Mouse (Mus musculus): ENCODE results near the gene Sel1l2. TPM values are rescaled to one million over a fixed set of nuclear protein-coding genes. Genes with fewer than 3 reads are reported as not detected.

Gene Sel1l2
- not detected for total RNA-seq (2021)
- long read RNA-seq, result 0 reads

DNA sequence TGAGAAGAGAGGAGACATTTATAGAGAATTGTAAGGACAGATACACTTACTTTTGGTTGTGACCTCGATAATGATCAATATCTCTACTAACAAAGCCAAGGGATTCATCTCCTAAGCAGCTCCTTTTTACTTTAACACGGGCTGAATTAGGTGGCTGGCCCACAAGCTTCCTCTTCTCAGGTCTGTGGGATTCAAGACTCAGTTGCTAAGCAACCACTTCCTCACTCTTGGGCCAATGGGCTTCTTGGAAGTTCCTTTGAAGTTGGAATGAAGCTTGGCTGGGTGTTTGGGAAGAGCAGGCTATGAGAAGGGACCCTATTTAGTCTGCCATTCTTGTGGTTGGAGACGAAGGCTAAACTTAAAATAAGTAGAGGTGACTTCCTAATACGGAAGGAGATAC, at the start of gene Sel1l2:
Sel1l2 (minus strand) TSS at position 182 of the 400 bp plus-strand sequence.
- DNase-seq (ENCODE audit: low spot score in 2 of 2), result no peak

DNA sequence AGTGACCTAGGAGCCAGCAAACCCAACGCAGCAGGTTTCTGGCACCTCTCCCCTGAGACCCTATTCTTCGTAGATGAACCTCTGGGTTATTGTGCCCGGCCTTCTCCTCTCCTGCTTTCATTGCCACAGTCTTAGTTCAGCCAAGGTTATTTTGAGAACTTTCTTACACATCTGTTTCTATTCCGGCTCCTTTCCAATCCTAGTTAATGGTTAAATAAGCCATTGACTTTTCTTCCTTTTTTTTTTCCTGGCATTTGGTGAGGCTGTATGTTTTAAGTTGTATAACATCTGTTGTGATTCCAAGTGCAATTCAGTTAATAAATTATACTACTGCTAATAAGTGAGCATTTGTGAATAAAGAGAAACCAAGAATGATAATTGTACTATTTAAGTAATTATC, 49.6 kb upstream of the Sel1l2 start:
- DNase-seq (ENCODE audit: low spot score in 2 of 2), result no peak

DNA sequence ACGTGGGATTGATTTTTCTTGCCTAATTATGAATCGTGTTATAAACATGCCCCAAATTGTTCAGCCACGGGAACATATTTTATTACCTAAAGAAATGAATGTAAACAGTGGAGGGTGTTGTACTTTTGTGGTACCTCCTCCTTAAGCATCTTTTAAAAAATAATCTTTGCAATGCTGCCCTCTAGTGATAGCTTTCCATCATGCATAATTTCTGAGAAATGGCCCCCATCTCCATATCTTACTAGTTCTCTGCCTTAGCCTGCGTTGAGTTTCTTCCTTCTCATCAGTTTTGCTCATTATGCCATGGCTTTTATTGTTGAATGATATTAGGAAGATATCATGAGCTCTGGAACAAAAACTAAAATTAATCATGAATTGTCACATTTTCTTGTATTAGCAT, 37.8 kb upstream of the Sel1l2 start:
- peak; percentile 6 to 15 for DNase-seq (ENCODE audit: low spot score in 2 of 2)

DNA sequence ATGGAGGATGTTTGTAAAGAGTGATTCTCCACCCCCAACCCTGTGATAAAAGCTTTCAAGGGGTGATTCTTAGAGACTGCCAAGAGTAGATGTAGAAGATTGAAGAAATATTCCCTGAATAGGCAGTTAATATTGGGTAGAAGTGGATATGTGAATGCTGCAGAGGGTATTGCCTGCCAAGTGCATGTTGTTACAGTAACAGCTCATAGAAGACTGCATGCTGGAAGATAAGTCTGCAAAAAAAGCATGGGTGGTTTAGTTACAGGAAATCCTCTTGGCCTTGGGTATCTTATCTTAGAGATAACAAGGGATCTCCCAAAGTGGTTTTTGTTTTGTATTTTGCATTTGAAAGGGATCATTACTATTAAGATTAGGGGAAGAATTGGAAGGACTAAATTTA, 36.3 kb upstream of the Sel1l2 start:
- no peak for DNase-seq (ENCODE audit: low spot score in 2 of 2)

DNA sequence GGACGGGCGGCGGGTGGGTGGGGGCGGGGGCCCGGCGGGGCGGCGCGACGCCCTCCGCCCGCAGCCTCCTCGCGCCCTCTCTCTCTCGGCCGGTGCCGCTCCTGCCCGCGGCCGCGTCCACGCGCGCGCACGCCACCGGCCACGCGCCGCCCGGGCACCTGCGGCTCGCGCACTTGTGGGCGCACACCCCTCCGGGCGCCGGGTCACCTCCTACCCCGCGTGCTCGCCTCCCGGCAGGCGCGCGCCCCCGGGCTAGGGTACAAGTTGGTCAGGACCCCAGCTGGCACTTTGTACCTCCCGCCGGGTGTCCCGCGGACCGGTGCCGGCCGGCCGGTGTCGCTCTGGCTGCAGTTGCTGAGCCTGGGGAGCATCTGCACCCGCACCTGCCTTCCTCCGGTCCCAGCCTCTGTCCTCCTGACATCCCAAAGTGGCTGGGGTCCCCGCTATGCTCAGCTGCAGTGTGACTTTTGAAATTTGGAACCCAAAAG, 6.3 kb upstream of the Sel1l2 start:
- peak; percentile 28 to 45 for DNase-seq (ENCODE audit: low spot score in 2 of 2)

DNA sequence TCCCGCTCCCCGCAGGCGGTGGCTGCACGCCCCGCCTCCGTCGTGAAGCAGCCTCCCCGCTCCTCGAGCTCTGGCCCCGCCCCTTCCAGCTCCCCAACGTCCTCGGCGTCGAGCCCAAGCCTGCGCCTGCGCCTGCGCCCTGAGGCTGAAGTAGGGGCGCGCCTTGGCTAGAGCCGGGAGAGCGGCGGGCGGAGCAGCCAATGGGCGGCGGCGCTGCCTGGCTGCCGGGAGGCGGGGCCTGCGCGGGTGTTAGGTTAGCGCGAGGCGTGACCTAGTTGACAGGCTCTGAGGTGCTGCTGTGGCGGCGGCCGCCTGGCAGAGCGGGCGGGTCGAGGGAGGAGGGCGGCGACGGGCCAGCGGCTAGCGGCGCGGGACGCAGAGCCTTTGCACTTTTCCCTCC, 5.7 kb upstream of the Sel1l2 start, which contains the start of gene Macrod2:
Macrod2 (plus strand) TSS at position 131 of the 400 bp plus-strand sequence.
- DNase-seq (ENCODE audit: low spot score in 2 of 2), result peak; percentile 98 to 99

DNA sequence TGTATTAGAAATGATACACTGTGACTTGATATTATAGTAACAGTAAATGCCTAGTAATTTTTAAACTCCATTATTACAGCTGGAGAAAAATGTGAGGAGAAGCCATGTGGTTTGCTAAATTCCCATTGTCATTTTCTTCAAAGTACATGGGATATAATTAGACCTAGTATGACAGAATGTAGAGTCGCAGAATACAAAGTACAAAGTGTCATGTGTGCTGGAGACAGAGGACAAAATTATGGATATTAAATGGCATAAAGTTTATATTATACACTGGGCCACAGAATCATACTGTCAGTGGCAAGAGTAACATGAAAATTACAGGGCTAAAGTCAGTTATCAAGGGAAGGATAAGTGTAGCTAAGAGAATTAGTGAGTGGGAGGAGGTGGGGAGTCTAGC, 24.7 kb downstream of the Sel1l2 start:
- DNase-seq (ENCODE audit: low spot score in 2 of 2), result no peak

DNA sequence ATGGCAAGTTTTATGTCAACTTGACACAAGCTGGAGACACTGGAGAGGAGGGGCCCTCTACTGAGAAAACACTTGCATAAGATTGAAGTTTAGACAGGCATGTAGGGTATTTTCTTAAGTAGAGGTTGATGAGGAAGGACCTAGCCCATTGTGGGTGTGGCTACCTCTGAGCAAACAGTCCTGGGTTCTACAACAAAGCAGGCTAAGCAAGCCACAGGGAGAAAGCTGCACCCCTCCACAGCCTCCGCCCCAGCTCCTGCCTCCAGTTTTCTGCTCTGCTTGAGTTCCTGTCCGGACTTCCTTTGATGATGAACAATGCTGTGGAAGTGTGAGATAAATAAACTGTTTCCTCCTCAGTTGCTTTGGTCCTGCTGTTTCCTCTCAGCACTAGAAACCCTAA, 29.6 kb downstream of the Sel1l2 start:
- no peak for DNase-seq (ENCODE audit: low spot score in 2 of 2)

DNA sequence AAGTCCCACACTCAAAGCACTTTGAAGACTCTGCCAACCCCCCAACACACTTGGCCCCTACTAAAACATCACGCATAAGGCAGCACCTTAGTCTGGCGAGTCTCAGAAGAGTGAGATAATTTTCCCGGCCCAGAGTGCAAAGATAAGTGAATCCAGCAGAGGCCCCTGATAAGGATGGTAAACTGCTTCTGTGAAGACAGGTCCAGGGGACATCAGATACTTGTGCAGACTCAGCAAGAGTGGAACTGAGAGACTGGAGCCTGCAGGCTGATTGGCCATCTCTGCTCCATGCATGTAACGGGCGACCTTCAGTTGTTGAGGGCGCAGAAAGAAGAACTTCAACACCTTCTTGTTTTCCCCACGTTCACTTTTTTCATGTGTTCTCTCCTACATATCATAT, 47.1 kb downstream of the Sel1l2 start:
- DNase-seq (ENCODE audit: low spot score in 2 of 2), result no peak

DNA sequence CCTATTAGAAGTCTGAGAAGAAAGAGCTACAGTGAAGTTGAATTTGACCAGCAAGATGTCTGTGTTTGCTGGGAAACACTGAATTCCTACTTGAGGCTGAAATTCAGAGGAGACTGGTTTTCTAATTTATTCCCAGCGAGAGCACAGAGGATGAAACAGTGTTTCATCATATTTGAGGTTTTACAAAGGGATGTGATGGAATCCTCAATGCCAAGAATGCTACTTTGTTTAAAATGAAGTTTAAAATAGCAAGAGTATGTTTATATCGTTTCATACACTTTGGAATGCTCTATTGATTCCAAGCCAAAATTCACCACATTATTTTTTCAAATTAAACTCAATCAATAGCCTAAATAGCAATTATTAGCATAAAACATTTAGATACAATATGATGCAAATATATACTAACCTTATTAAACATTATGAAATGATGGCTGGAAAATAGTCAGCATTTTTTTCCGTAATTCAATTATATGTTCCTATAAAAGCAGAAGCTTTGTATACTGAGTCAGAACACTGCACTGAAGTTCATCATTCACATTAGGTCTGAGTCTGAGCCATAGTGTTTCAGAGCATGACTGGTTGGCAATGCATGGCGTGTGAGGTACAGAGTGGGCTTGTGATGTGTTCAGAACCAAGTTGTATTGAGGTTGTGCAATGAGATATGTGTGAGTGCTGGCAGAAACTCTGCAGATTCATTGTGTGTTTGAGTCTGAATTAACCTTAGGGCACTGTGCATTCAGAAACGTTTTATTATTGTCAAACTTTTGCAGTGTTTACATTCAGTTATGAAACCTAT, 58.8 kb downstream of the Sel1l2 start:
- no peak for DNase-seq (ENCODE audit: low spot score in 2 of 2)

DNA sequence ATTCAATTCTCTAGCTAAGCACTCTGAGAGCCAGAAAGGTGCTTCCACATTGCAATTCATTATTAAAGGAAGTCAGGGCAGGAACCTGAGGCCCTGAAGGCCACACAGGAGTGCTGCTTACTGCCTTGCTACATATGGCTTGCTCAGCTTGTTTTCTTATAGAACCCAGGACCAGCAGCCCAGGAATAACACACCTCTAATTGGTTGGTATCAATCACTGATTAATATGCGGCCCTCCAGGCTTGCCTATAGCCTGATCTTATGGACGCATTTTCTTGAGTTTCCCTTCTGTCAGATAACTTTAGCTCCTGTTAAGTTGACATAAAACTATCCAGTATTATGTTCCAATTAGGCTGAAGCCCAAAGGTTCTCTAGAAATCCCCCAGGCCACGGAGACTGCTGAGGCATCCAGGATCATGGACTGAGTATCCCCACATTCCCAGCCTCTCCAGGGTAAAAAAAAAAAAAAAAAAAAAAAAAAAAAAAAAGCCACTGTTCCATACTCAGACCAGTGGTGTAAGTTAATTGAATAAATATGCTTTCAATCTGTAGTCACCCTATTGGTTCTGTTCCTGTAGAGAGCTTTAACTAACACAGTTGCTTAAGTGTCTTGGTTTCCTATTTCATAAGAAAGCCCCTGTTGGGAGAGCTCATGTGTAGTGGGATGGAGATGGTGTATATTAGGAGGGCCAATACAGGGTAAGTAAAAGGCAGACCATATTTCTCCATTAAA, 86.4 kb downstream of the Sel1l2 start:
- no peak for DNase-seq (ENCODE audit: low spot score in 2 of 2)

DNA sequence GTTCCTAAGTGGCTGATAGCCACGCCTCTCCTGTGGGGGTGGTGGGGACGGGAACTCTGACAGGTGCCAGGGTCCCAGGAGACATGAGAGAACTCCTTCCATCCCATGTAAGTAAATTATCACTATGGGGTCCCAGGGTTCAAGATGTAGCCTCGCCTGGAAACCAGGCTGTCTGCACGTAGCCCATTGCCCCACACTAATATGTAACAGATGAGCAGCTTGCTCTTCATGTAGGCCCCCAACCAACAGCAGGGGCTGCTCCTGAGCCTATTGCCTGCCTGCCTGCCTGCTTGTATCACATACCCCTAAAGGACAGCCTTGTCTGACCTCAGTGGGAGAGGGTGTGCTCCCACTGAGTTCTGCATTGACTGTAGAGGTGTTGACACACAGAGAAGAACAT, 92.4 kb downstream of the Sel1l2 start:
- no peak for DNase-seq (ENCODE audit: low spot score in 2 of 2)

DNA sequence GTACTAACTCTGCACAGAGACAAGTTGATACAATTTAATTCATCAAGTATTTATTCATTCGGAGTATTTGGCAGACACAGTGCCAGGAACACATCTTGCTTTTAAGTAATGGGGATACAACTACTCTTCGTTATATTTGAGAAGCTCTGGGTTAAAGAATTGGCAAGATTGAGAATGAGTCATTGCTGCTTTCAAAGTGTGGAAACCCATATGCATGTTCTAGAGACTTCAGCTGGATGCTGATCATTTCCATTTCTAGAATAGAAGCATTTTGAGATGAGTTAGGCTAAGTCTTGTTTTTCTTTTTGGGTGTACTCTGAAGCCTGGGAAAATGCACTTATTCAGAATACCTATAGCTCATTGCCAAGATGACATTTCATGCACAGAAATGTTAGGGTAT, 95.7 kb downstream of the Sel1l2 start:
- no peak for DNase-seq (ENCODE audit: low spot score in 2 of 2)

DNA sequence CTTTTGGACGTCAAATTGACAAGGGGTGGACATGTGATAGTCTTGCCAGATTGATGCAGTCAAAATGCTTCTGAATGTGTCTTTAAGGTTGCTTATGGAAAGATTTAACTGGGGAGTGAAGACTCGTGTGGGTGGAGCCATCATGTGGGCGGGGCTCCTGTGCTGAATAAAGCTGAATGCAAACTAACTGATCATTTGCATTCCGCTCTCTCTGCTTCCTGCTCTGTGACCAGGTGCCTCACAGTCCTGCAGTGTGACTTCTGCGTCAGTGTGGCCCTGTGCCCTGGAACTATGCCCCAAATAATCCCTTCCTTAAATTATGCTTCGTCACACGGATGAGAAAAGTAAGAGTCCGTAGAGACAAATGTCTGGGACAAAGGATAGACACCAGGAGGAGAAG, 108.7 kb downstream of the Sel1l2 start:
- DNase-seq (ENCODE audit: low spot score in 2 of 2), result no peak

DNA sequence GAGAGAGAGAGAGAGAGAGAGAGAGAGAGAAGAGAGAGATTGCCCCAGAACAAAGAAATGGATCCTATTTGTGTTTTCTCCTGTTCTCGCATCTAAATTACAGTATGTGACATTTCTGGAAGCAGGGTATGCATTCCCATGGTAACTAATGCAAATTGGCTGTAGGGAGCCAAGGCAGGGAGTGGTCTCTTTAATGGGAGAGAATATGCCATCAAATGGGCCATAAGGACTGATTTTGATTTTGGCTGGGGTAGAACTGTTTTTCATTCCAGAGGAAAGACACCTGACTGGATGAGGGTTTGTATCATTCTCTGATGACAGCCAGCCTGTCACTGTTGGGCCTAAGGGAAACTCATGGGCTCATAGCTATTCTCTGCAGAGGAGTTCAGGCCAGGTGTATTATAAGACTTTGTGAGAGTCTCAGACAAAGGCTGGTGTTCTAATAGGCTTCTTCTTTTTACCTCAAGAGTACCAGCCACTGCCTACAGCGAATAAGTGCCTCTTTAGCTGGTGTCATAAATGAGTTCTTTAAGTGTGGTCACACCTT, 133.8 kb downstream of the Sel1l2 start:
- DNase-seq (ENCODE audit: low spot score in 2 of 2), result no peak

DNA sequence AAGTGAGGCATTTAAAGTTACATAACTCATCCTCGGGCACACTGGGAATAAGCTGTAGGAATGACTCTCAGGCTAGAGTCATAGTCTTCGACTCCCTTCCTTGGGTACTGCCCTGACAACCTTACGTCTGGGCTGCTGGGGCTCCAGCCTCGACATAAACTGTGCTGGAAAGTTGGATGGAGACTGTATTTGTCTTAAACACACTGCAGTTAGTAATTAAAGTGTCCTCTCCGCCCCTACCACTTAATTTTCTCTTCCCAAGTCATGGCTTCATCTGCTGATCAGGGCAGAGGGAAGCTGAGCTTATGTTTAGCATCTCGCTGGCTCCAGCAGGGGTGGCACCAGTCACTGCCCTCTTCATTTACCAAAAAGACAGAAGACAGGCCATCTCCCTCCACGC, 135.2 kb downstream of the Sel1l2 start:
- DNase-seq (ENCODE audit: low spot score in 2 of 2), result no peak

DNA sequence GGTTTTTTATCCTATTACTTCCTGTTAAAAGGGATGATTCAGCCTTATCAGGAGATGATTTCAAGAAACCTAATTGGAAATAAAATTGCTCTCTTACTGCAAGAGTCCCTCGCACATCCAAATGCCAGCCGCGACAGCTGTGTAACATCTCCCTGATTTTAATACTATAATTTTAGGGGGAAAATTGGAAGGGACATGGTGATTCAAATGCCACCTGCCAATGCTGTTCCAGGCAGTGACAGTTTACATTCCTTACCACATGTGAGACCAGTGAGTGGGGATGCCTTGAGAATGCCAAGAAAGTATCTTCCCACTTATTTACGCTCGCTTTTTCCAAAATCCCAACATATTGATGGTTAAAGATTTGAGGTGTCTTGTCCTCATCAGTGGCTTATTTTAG, 146.4 kb downstream of the Sel1l2 start:
- no peak for DNase-seq (ENCODE audit: low spot score in 2 of 2)

DNA sequence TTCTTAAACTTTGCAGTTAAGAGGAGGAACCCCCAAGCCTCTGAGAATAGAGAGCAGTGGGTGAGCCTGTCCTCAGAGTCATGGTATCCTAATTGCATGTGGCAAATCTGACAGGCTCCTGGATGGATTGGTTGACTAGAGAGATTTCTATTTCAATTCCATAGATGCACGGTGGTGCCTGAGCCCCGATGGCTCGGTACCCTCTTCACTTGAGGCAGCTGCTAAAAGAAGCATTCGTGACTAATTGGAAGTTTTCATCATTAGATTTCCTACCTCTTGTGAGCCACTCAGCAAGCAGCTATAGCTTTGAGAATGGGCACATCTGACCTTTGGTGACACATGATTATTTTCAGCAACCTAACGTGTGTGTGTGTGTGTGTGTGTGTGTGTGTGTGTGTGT, 147.1 kb downstream of the Sel1l2 start:
- no peak for DNase-seq (ENCODE audit: low spot score in 2 of 2)

DNA sequence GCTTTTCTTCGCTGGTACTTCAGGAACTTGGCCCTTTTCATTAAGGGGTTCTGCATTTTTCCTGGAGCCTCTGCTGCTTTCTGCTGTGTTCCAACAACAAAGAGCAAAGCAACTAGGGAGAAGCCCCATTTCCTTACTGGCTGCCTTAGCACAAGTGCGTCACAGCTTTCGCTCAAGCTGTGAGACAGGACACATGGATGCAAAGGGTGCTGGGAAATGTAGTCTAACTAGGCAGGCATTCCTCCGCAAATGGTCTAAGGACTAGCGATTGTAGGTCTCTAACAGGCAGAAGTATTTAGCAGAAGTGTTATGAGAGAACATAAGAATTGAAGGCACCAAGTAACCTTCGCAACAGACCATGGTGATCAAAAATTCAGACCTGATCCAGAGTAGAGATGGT, 152.3 kb downstream of the Sel1l2 start:
- DNase-seq (ENCODE audit: low spot score in 2 of 2), result no peak

DNA sequence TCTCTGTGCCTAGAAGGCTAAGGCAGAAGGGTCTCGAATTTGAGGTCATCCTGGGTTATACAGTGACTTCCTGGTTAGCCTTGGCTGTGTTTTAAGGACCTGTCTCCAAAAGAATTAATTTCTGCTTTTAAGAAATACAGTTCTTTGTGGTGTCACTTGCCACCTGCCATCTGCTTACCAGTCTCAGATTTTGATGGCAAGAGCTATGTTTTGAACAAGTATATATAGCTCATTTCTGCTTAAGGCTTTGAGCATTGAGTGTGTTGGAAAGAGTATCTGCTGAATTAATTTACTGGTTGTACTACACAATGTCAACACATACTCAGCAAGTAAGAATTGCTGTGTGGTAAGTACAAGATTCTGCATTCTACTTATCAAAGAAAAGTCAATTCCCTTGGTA, 159.2 kb downstream of the Sel1l2 start:
- DNase-seq (ENCODE audit: low spot score in 2 of 2), result no peak

DNA sequence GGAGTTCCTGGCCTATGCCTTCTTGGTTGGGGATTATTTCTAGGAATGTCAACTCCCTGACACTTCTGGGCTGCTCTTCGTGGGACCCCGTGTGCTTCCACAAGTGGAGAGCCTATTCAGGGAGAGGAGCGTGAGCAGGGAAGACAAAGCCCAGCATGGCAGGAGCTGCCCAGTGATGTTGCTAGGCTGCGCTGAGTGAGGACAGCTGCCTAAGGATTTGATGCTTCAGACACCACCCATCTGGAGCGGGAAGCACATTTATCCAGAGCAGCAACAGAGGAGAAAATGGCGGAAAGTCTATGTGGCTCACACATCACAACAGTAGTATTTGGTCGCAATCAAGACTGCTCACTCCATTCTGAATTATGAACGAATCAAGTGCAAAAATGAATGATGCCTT, 169.2 kb downstream of the Sel1l2 start:
- DNase-seq (ENCODE audit: low spot score in 2 of 2), result no peak

DNA sequence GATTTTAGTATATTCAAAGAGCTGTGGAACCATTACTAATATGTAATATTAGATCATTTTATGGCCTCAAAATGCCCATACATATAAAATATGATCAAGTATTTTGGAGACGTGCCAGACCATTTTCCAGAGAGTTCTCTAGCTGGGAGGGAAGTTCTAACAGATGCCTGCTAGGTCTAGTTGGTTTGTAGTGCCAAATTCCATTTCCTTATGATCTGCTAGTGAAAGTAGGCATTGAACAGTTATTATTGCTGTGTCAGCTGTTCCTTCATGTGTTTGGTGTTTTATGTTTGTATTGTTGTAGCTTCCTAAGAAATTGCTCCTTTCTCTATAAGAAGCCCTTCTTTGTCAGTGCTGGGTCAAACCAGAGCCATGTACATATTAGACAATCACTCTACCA, 173.5 kb downstream of the Sel1l2 start:
- no peak for DNase-seq (ENCODE audit: low spot score in 2 of 2)
